Mouse (Mus musculus): ENCODE measurements at regions not wholly inside any gene's neighbourhood (a gene's known extent, or its start where the extent isn't known, plus 50 kb on each side); places are given as distances from the start of the nearest gene placed in this dataset.

- Histone ChIP-seq H3K36me3 (replicated peaks; ENCODE audit: low read length) (no peaks in the 10 kb centered on the region), H3K4me1 (no peaks in the 10 kb centered on the region), H3K27me3 (replicated peaks) (no peaks in the 10 kb centered on the region), H3K9me3 (0 out of 2 replicates have a peak, but pooled peaks cover 5% of the 10 kb centered on the region), H3K4me3 (replicated peaks) (no peak overlapping the region)
- no peak for TF ChIP-seq GATA1 (IDR thresholded peaks at IDR 0.05; ENCODE audit: borderline replicate concordance, low read length)
- TF ChIP-seq FLI1 (IDR thresholded peaks at IDR 0.05; ENCODE audit: low read length) = no peak
Measured at GRCm38 (mm10) chr14:105570156-105570555, 311.8 kb downstream of the Ndfip2 start.

GRCm38 (mm10) chr14:105565827-105566226 lies 307.5 kb downstream of the Ndfip2 start:
- Histone ChIP-seq H3K9me3 (peaks cover 3% of the 10 kb centered on the region), H3K36me3 (replicated peaks; ENCODE audit: low read length) (no peaks in the 10 kb centered on the region), H3K27me3 (replicated peaks) (no peaks in the 10 kb centered on the region), H3K4me3 (replicated peaks) (no peak overlapping the region), H3K4me1 (no peaks in the 10 kb centered on the region)
- TF ChIP-seq GATA1 (IDR thresholded peaks at IDR 0.05; ENCODE audit: borderline replicate concordance, low read length) (no peak), FLI1 (IDR thresholded peaks at IDR 0.05; ENCODE audit: low read length) (no peak)

GRCm38 (mm10) chr14:105562843-105563242 lies 304.5 kb downstream of the Ndfip2 start:
- Histone ChIP-seq H3K9me3 (peaks cover 3% of the 10 kb centered on the region), H3K27me3 (replicated peaks) (no peaks in the 10 kb centered on the region), H3K4me1 (no peaks in the 10 kb centered on the region), H3K4me3 (replicated peaks) (no peak overlapping the region), H3K36me3 (replicated peaks; ENCODE audit: low read length) (no peaks in the 10 kb centered on the region)
- TF ChIP-seq GATA1 (IDR thresholded peaks at IDR 0.05; ENCODE audit: borderline replicate concordance, low read length) = no peak
- TF ChIP-seq FLI1 (IDR thresholded peaks at IDR 0.05; ENCODE audit: low read length) = no peak

GRCm38 (mm10) chr14:105556813-105557212 lies 298.4 kb downstream of the Ndfip2 start:
- Histone ChIP-seq H3K9me3 (no peaks in the 10 kb centered on the region), H3K4me3 (replicated peaks) (no peak overlapping the region), H3K27me3 (replicated peaks) (no peaks in the 10 kb centered on the region), H3K4me1 (no peaks in the 10 kb centered on the region), H3K36me3 (replicated peaks; ENCODE audit: low read length) (no peaks in the 10 kb centered on the region)
- TF ChIP-seq GATA1 (IDR thresholded peaks at IDR 0.05; ENCODE audit: borderline replicate concordance, low read length) = no peak
- TF ChIP-seq FLI1 (IDR thresholded peaks at IDR 0.05; ENCODE audit: low read length) = no peak

GRCm38 (mm10) chr14:105544066-105544465 lies 285.7 kb downstream of the Ndfip2 start:
- H3K36me3 ChIP-seq (replicated peaks; ENCODE audit: low read length) = no peaks in the 10 kb centered on the region
- no peak overlapping the region for H3K4me3 ChIP-seq (replicated peaks)
- no peaks in the 10 kb centered on the region for H3K27me3 ChIP-seq (replicated peaks)
- H3K9me3 ChIP-seq = peaks cover 2% of the 10 kb centered on the region; the same call in 1 of the 2 replicates
- no peak for TF ChIP-seq GATA1 (IDR thresholded peaks at IDR 0.05; ENCODE audit: borderline replicate concordance, low read length)
- no peak for TF ChIP-seq FLI1 (IDR thresholded peaks at IDR 0.05; ENCODE audit: low read length)
- H3K4me1 ChIP-seq = no peaks in the 10 kb centered on the region

- Histone ChIP-seq H3K9me3 (peaks cover 2% of the 10 kb centered on the region; the same call in 1 of the 2 replicates), H3K4me1 (no peaks in the 10 kb centered on the region), H3K27me3 (replicated peaks) (no peaks in the 10 kb centered on the region), H3K36me3 (replicated peaks; ENCODE audit: low read length) (no peaks in the 10 kb centered on the region), H3K4me3 (replicated peaks) (no peak overlapping the region)
- TF ChIP-seq GATA1 (IDR thresholded peaks at IDR 0.05; ENCODE audit: borderline replicate concordance, low read length) = no peak
- no peak for TF ChIP-seq FLI1 (IDR thresholded peaks at IDR 0.05; ENCODE audit: low read length)
Measured at GRCm38 (mm10) chr14:105542486-105543145, 284.2 kb downstream of the Ndfip2 start.

GRCm38 (mm10) chr14:105542090-105542485 lies 283.7 kb downstream of the Ndfip2 start:
- Histone ChIP-seq H3K36me3 (replicated peaks; ENCODE audit: low read length) (no peaks in the 10 kb centered on the region), H3K9me3 (peaks cover 2% of the 10 kb centered on the region; the same call in 1 of the 2 replicates), H3K27me3 (replicated peaks) (no peaks in the 10 kb centered on the region), H3K4me3 (replicated peaks) (no peak overlapping the region), H3K4me1 (no peaks in the 10 kb centered on the region)
- no peak for TF ChIP-seq FLI1 (IDR thresholded peaks at IDR 0.05; ENCODE audit: low read length)
- no peak for TF ChIP-seq GATA1 (IDR thresholded peaks at IDR 0.05; ENCODE audit: borderline replicate concordance, low read length)

- no peaks in the 10 kb centered on the region for H3K36me3 ChIP-seq (replicated peaks; ENCODE audit: low read length)
- no peak overlapping the region for H3K4me3 ChIP-seq (replicated peaks)
- H3K9me3 ChIP-seq = peaks cover 7% of the 10 kb centered on the region; the same call in 1 of the 2 replicates
- no peaks in the 10 kb centered on the region for H3K27me3 ChIP-seq (replicated peaks)
- H3K4me1 ChIP-seq = no peaks in the 10 kb centered on the region
- TF ChIP-seq GATA1 (IDR thresholded peaks at IDR 0.05; ENCODE audit: borderline replicate concordance, low read length) = no peak
- no peak for TF ChIP-seq FLI1 (IDR thresholded peaks at IDR 0.05; ENCODE audit: low read length)
Measured at GRCm38 (mm10) chr14:105532168-105532745, 273.9 kb downstream of the Ndfip2 start.

GRCm38 (mm10) chr14:105528107-105528506 lies 269.7 kb downstream of the Ndfip2 start:
- H3K9me3 ChIP-seq = no peaks in the 10 kb centered on the region
- no peaks in the 10 kb centered on the region for H3K36me3 ChIP-seq (replicated peaks; ENCODE audit: low read length)
- H3K4me1 ChIP-seq = no peaks in the 10 kb centered on the region
- H3K4me3 ChIP-seq (replicated peaks) = no peak overlapping the region
- TF ChIP-seq GATA1 (IDR thresholded peaks at IDR 0.05; ENCODE audit: borderline replicate concordance, low read length) = no peak
- TF ChIP-seq FLI1 (IDR thresholded peaks at IDR 0.05; ENCODE audit: low read length) = no peak
- H3K27me3 ChIP-seq (replicated peaks) = no peaks in the 10 kb centered on the region

- peaks cover 13% of the 10 kb centered on the region for H3K9me3 ChIP-seq
Measured at GRCm38 (mm10) chr14:105523849-105524248, 265.5 kb downstream of the Ndfip2 start.

More at GRCm38 (mm10) chr14:105523849-105524248, 265.5 kb downstream of the Ndfip2 start:
- Histone ChIP-seq H3K27me3 (replicated peaks) (no peaks in the 10 kb centered on the region), H3K4me3 (replicated peaks) (no peak overlapping the region), H3K36me3 (replicated peaks; ENCODE audit: low read length) (no peaks in the 10 kb centered on the region), H3K4me1 (no peaks in the 10 kb centered on the region)
- TF ChIP-seq FLI1 (IDR thresholded peaks at IDR 0.05; ENCODE audit: low read length) (no peak), GATA1 (IDR thresholded peaks at IDR 0.05; ENCODE audit: borderline replicate concordance, low read length) (no peak)

All from megakaryocyte, embryonic 14.5 days (primary cell).